Mouse (Mus musculus) cerebellum, postnatal 36 days (tissue): ENCODE data around the gene Ppp1r14a.

Experiments used
- DNase-seq, 2 experiments: peaks; one replicate each; pipeline ENCODE4 v3.0.0; 2021 to 2022; ENCODE audit warnings: mixed read lengths in 2 of 2

Gene Ppp1r14a

GRCm38 (mm10) chr7:29279924-29280323 is 9.2 kb upstream of the Ppp1r14a start:
- no peak for DNase-seq

GRCm38 (mm10) chr7:29280801-29281200 is 8.3 kb upstream of the Ppp1r14a start:
- DNase-seq: no peak

GRCm38 (mm10) chr7:29281201-29282073 is 7.7 kb upstream of the Ppp1r14a start, which contains the start of gene Spint2:
TSS of gene Spint2 (minus strand) at chr7:29281912.
- peak; percentile 71 to 85 for DNase-seq

- no peak for DNase-seq
Observed at GRCm38 (mm10) chr7:29282074-29282554, 7.0 kb upstream of the Ppp1r14a start.

GRCm38 (mm10) chr7:29283876-29284275 is 5.2 kb upstream of the Ppp1r14a start:
- DNase-seq: no peak

- DNase-seq: no peak
Observed at GRCm38 (mm10) chr7:29284523-29284922, 4.6 kb upstream of the Ppp1r14a start.

- no peak for DNase-seq
Observed at GRCm38 (mm10) chr7:29287481-29287880, 1.6 kb upstream of the Ppp1r14a start.

- no peak for DNase-seq
Observed at GRCm38 (mm10) chr7:29288079-29288478, 1.0 kb upstream of the Ppp1r14a start.

GRCm38 (mm10) chr7:29289856-29290255 is 748 bp downstream of the Ppp1r14a start:
- no peak for DNase-seq

GRCm38 (mm10) chr7:29290691-29291485 is 1.8 kb downstream of the Ppp1r14a start:
- no peak for DNase-seq

GRCm38 (mm10) chr7:29291616-29292457 is 2.7 kb downstream of the Ppp1r14a start:
- DNase-seq: peak; percentile 72 to 82

GRCm38 (mm10) chr7:29292458-29293098 is 3.5 kb downstream of the Ppp1r14a start:
- DNase-seq: no peak

GRCm38 (mm10) chr7:29293131-29294065 is 4.3 kb downstream of the Ppp1r14a start:
- no peak for DNase-seq

- DNase-seq: no peak
Observed at GRCm38 (mm10) chr7:29294111-29294761, 5.1 kb downstream of the Ppp1r14a start.

- DNase-seq: no peak
Observed at GRCm38 (mm10) chr7:29295861-29296647, 6.9 kb downstream of the Ppp1r14a start.

GRCm38 (mm10) chr7:29296998-29297397 is 7.9 kb downstream of the Ppp1r14a start:
- DNase-seq: peak; percentile 63 to 76

GRCm38 (mm10) chr7:29301127-29301566 is 12.0 kb downstream of the Ppp1r14a start:
- peak; percentile 77 to 82 for DNase-seq

GRCm38 (mm10) chr7:29302641-29303040 is 13.5 kb downstream of the Ppp1r14a start:
- no peak for DNase-seq

GRCm38 (mm10) chr7:29303738-29304462 is 14.8 kb downstream of the Ppp1r14a start, which contains the start of gene Dpf1:
TSS of gene Dpf1 (plus strand) at chr7:29303951.
- peak; percentile 82 to 92 for DNase-seq
